Mouse (Mus musculus) midbrain, embryonic 11.5 days (tissue): ENCODE data around the gene Celf2. TPM values are rescaled to one million over a fixed set of nuclear protein-coding genes. Genes with fewer than 3 reads are reported as not detected.
A peak's percentile ranks its signal among the peaks of the same experiment; 100 is the strongest.

ENCODE experiments used
- ATAC-seq: fragments of 200-750 bp; cut with Nextera tagmentation; 2 replicates; pipeline ENCODE4 v1.8.0; 2017; ENCODE audit warnings: moderate TSS enrichment, moderate library complexity; ENCODE audit not compliant: low FRiP score
- DNase-seq: peaks from one replicate; pipeline ENCODE4 v3.0.0; 2015; ENCODE audit warnings: low spot score; ENCODE audit errors: missing footprints
- H3K27ac ChIP-seq: fragments of 300-500 bp; sonication (generic); 2 replicates; pipeline ENCODE4 v1.5.1; 2014; ENCODE audit warnings: low read depth, low read length
- H3K27me3 ChIP-seq: fragments of 300-500 bp; sonication (generic); 2 replicates; pipeline ENCODE4 v1.6.1; 2014; ENCODE audit warnings: mild to moderate bottlenecking, low read length, moderate library complexity, mixed read lengths; ENCODE audit not compliant: control insufficient read depth, insufficient read depth
- H3K36me3 ChIP-seq: fragments of 300-500 bp; sonication (generic); 2 replicates; pipeline ENCODE4 v1.6.1; 2014; ENCODE audit warnings: mild to moderate bottlenecking, low read length, moderate library complexity, mixed read lengths; ENCODE audit not compliant: control insufficient read depth, insufficient read depth
- H3K4me1 ChIP-seq: fragments of 300-500 bp; sonication (generic); 2 replicates; pipeline ENCODE4 v1.6.1; 2014; ENCODE audit warnings: low read length; ENCODE audit not compliant: control insufficient read depth, insufficient read depth
- H3K4me2 ChIP-seq: fragments of 300-500 bp; sonication (generic); 2 replicates; pipeline ENCODE4 v1.6.1; 2014; ENCODE audit warnings: mild to moderate bottlenecking, moderate library complexity
- H3K4me3 ChIP-seq: fragments of 300-500 bp; sonication (generic); 2 replicates; pipeline ENCODE4 v1.5.1; 2014; ENCODE audit warnings: low read depth, low read length
- H3K9ac ChIP-seq: fragments of 300-500 bp; sonication (generic); 2 replicates; pipeline ENCODE4 v1.6.1; 2014; ENCODE audit warnings: low read length
- H3K9me3 ChIP-seq: fragments of 300-500 bp; sonication (generic); 2 replicates; pipeline ENCODE4 v1.6.1; 2016; ENCODE audit warnings: low read length; ENCODE audit not compliant: control insufficient read depth
- WGBS: fragments of 180-500 bp; shearing (Covaris S2); extraction: QIAGEN DNeasy Blood & Tissue Kit; methylation state at CpG from one replicate; pipeline ENCODE4 v1.1.7; 2014; 5-methylcytosine and 5-hydroxymethylcytosine counted together
- polyA plus RNA-seq: library from polyadenylated mRNA; unstranded; fragments of >200 nt; fragmentation: Nextera tagmentation; extraction: Ambion mirVana; gene quantifications from 2 replicates; pipeline ENCODE4 v1.2.1, GENCODE M21; 2014

Celf2 gene
- polyA plus RNA-seq, 1 experiment from 2014 or later, result 92.7 TPM

DNA sequence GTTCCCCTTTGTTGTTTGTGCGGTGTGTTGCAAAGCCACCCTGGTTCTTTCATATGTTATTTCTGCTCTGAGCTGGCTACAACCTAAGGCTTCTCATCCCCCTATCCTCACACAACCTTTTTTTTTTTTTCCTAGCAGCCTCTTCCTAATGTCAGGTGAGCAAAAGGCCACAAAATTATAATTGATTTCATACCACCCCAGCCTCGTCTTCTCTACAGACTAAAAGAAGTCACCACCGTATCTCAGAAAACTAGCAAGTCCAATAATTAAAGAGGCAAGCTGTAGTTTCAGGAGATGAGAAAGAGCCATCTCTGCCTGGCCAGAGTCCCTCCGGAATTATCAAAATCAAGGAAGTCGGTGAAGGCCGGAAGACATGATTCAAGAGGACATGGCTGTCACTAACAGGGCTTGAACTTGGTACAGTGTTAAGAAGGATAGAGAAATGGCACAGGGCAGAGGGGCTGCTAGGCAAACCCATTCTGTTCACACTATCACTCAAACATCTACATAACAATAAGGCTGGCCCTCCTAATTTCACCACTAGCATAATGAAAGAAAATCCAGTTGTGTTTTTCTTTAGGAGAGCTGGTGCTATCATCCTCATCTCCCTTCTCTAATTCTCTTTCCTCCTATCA, 628.3 kb downstream of the Celf2 start:
- DNase-seq, result no peak
- H3K27ac ChIP-seq, result no peak overlapping the region
- no peak for ATAC-seq
- H3K27me3 ChIP-seq, result no peaks in the 10 kb centered on the region
- H3K9me3 ChIP-seq, result no peaks in the 10 kb centered on the region
- H3K4me2 ChIP-seq, result no peak overlapping the region; the same call in 1 of the 2 replicates
- no peaks in the 10 kb centered on the region for H3K36me3 ChIP-seq
- no peak overlapping the region for H3K9ac ChIP-seq
- H3K4me1 ChIP-seq, result peaks cover 28% of the 10 kb centered on the region
- no peak overlapping the region for H3K4me3 ChIP-seq
- 71% methylated on average over 6 of the region's 6 CpGs for WGBS

DNA sequence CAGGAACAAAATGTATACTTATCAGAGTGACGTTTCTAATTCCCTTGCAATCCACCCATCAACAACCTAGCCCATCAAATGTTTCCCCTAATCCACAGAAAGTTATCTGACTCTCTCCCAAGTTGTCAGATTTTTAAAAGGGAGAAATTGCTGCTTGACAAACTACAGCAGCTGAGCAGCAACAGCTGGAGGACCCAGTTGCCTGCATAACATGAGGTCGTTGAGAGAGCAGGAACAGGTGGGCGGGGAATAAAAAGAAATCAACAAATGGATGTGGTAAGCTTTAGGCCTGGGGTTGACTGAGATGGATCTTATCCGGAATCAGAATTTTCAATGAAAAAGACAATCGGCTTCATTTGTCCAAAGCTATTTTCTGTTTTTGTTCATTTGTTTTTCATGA, 632.3 kb downstream of the Celf2 start:
- Histone ChIP-seq H3K9me3 (no peaks in the 10 kb centered on the region), H3K4me3 (no peak overlapping the region), H3K27ac (no peak overlapping the region), H3K9ac (no peak overlapping the region), H3K27me3 (no peaks in the 10 kb centered on the region; the same call in 1 of the 2 replicates), H3K36me3 (no peaks in the 10 kb centered on the region), H3K4me1 (peaks cover 35% of the 10 kb centered on the region), H3K4me2 (no peak overlapping the region)
- ATAC-seq (no peak), DNase-seq (no peak)
- 64% methylated on average over 5 of the region's 5 CpGs for WGBS

DNA sequence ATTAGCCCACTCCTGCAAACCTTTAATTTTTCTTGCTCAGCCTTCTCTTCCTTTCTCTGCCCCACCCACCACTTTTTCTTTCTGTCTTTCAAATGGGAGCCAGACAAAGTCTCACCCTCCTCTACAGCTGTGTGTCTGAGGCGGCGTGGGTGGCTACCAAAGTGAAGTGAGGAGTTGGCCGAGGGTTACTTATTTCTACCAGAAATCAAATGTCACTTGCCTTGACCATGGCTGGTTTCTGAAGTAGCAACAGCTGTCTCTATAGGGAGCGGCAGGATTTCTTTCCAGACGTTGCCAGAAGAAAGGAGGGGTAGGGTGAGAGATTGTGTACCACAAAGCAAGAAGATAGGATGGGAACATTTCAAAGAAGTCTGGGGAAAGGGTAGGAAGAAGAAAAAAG, 632.8 kb downstream of the Celf2 start:
- H3K36me3 ChIP-seq, result no peaks in the 10 kb centered on the region
- 45% methylated on average over 5 of the region's 5 CpGs for WGBS
- no peak overlapping the region for H3K9ac ChIP-seq
- no peak for ATAC-seq
- peaks cover 30% of the 10 kb centered on the region for H3K4me1 ChIP-seq
- no peaks in the 10 kb centered on the region for H3K9me3 ChIP-seq
- DNase-seq, result no peak
- no peak overlapping the region for H3K4me3 ChIP-seq
- no peak overlapping the region for H3K27ac ChIP-seq
- H3K27me3 ChIP-seq, result no peaks in the 10 kb centered on the region; the same call in 1 of the 2 replicates
- H3K4me2 ChIP-seq, result no peak overlapping the region

DNA sequence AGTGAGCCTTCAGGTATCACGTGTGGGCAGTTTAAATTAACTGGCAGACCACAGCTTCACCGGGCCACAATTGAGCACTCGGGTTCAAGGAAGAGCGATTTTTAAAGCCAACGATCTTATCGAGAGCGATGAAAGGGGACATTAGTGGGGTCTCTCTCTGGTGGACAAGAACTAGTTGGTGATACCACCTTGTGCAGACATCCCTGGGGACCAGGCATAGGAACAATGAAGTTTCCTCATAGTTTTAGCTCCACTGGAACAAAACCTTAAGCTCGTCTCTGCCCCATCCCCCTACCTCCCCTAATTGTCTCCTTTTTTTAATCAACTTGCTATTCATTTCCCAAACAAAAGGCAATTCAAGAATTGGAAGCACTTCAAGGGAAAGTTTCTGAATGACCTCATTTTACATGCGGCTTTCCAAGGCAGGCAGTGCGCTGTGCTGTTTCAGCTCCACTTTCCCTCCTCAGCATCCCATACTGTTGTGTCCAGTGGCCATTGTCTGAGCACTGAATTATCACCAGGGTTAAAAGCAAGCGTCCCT, 634.2 kb downstream of the Celf2 start:
- Histone ChIP-seq H3K4me3 (no peak overlapping the region), H3K4me1 (peaks cover 25% of the 10 kb centered on the region), H3K36me3 (no peaks in the 10 kb centered on the region), H3K27me3 (no peaks in the 10 kb centered on the region; the same call in 1 of the 2 replicates), H3K9ac (0 out of 2 replicates have a peak overlapping the region, but pooled peaks have one; percentile 18), H3K27ac (no peak overlapping the region; the same call in 1 of the 2 replicates), H3K4me2 (peak overlapping the region; percentile 35; the same call in 1 of the 2 replicates), H3K9me3 (no peaks in the 10 kb centered on the region)
- 0 out of 2 replicates have a peak, but pooled peaks have one; percentile 19 for ATAC-seq
- 5% methylated on average over 11 of the region's 11 CpGs for WGBS
- peak; percentile 91 for DNase-seq

DNA sequence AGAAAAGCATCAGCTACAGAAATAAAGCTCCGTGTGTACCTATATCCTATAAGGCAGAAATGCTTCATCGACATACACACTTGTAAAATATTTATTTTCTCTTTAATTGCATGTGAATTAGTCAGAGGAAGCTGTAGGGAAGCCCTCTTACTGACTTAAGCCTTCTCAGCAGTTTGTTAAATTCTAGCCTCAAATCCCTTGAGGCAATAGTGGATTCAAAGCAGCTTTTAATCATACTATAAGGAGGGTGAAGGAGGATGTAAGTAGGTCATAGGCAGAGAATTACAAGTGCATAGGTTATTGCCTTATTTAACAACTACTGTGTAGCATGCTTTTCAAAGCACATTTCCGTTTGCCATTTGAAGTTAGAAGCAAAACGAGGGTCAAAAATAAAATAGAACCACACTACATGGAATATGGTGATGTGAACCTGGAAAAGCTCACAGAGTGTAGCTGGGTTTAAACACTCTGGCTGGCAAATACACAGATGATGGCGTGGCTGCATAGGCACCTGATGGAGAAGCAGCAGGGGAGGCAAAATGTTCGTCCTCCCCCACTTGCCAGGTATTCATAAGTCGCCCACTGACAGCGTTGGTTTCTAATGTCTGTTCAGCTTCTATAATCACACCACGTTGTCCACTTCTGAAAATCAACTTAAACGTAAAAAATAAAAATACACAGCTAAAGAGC, 635.0 kb downstream of the Celf2 start:
- DNase-seq (peak; percentile 89), ATAC-seq (no peak)
- H3K27me3 ChIP-seq, result no peaks in the 10 kb centered on the region; the same call in 1 of the 2 replicates
- H3K36me3 ChIP-seq, result no peaks in the 10 kb centered on the region
- 21% methylated on average over 10 of the region's 10 CpGs for WGBS
- no peak overlapping the region; the same call in 1 of the 2 replicates for H3K27ac ChIP-seq
- H3K4me2 ChIP-seq, result peak overlapping the region; percentile 35; the same call in 1 of the 2 replicates
- no peaks in the 10 kb centered on the region for H3K9me3 ChIP-seq
- H3K9ac ChIP-seq, result peak overlapping the region; percentile 10; the same call in 1 of the 2 replicates
- H3K4me1 ChIP-seq, result peaks cover 25% of the 10 kb centered on the region
- H3K4me3 ChIP-seq, result no peak overlapping the region

GRCm38 (mm10) chr2:6873711-6874110, 635.7 kb downstream of the Celf2 start:
- Histone ChIP-seq H3K9ac (no peak overlapping the region), H3K36me3 (no peaks in the 10 kb centered on the region), H3K27me3 (no peaks in the 10 kb centered on the region; the same call in 1 of the 2 replicates), H3K27ac (no peak overlapping the region; the same call in 1 of the 2 replicates), H3K4me2 (no peak overlapping the region), H3K9me3 (no peaks in the 10 kb centered on the region), H3K4me1 (peaks cover 28% of the 10 kb centered on the region), H3K4me3 (no peak overlapping the region)
- ATAC-seq, result no peak
- 78% methylated on average over 1 of the region's 1 CpGs for whole genome bisulfite sequencing
- peak; percentile 83 for DNase-seq

GRCm38 (mm10) chr2:6872894-6873255, 636.5 kb downstream of the Celf2 start:
- H3K27ac ChIP-seq, result peak overlapping the region; percentile 62; the same call in 1 of the 2 replicates
- 4% methylated on average over 10 of the region's 10 CpGs for WGBS
- no peak for DNase-seq
- H3K4me2 ChIP-seq, result peak overlapping the region; percentile 86
- H3K9me3 ChIP-seq, result no peaks in the 10 kb centered on the region
- no peaks in the 10 kb centered on the region; the same call in 1 of the 2 replicates for H3K27me3 ChIP-seq
- H3K36me3 ChIP-seq, result no peaks in the 10 kb centered on the region
- peak overlapping the region; percentile 89 for H3K4me3 ChIP-seq
- peak; percentile 75 for ATAC-seq
- peak overlapping the region; percentile 94 for H3K9ac ChIP-seq
- H3K4me1 ChIP-seq, result peaks cover 28% of the 10 kb centered on the region

DNA sequence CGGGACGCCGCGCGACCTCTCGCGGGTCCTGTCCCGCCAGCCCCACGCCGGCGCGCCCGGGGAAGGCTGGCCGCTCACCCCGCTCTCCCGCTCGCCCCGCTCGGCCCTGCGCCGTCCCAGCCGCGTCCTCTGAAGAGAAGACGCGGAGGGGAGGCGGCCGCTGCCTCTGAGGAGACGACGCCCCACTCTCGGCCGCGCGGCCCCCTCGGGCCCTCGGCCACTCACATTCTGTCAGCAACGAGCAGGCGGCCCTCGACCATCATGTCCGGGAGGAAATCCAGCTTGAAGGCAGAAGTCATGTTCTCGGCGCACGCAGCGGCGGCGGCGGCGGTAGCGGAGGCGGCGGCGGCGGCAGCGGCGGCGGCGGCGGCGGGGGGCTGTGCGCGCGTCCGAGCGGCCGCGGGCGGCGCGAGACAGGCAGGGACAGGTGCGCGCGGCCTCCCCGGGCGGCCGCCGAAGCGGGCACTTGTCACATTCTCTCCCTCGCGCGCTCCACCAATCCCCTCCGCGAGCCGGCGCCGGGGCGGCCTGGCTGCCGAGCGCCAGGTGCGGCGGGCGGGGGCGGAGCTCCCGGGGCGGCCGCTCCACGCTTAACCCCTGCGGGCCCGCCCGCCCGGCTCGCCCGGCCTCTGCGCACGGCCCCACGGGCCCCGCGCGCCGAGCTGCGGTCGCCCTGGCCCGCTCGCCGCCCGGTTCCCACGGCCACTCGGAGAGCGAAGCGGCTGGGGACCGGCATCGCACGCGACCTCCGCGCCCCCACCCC, 637.1 kb downstream of the Celf2 start:
- Histone ChIP-seq H3K27ac (peak overlapping the region; percentile 86), H3K4me2 (peak overlapping the region; percentile 86), H3K9ac (peak overlapping the region; percentile 94), H3K4me3 (peak overlapping the region; percentile 89), H3K36me3 (no peaks in the 10 kb centered on the region), H3K4me1 (peaks cover 28% of the 10 kb centered on the region), H3K9me3 (no peaks in the 10 kb centered on the region), H3K27me3 (no peaks in the 10 kb centered on the region; the same call in 1 of the 2 replicates)
- DNase-seq, result peak; percentile 97
- ATAC-seq, result peak; percentile 92
- under 1% methylated on average over 76 of the region's 124 CpGs for WGBS
